Mouse (Mus musculus) natural killer cell, adult 2 months (primary cell): ENCODE data around the gene Lgi4.

ENCODE experiments used
- DNase-seq, 2 experiments: peaks; one replicate each; pipeline ENCODE4 v3.0.0; 2022; ENCODE audit warnings: low spot score in 2 of 2

Lgi4 gene

DNA sequence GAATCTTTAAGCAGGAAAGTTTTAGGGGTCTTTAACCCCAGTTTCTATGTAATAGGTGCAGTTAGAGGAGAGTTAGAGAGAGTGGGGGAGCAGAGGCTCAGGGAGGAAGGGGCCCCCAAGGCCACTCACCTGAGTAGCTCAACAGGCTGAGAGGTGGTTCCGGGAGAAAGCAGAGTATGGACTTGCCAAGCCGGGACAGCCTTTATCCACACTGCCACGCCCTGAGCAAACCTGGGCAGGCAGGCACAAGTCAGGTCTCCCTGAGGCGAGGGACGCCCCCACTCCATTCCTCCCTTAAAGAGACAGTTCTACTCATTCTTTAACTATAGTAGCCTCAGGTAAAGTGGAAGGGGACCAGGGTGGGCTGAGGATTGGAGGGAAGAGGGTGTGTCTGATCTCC is 17.4 kb downstream of the Lgi4 start, which contains the start of gene Fxyd3:
Gene Fxyd3 (minus strand): TSS at position 213 of the 400 bp plus-strand sequence.
- DNase-seq, result no peak

DNA sequence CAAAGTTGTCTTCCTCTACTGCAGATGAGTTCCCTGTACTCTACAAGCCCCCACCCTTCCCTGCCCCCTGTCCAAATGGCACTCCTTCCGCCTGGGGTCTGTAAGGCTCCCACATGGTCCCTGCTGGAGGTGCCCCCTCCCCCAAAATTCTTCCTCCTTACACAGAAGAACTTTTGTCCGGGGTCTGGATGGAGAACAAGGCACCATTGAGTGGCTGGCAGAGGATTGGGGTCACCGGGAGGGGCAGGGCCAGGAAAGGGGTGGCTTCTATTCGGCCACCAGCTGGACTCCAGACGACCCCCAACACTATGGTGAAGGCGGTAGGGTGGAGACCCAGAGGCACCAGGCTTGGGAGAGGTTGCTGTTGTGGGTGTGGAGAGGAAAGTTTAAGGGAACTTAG is 18.3 kb downstream of the Lgi4 start:
- no peak for DNase-seq

DNA sequence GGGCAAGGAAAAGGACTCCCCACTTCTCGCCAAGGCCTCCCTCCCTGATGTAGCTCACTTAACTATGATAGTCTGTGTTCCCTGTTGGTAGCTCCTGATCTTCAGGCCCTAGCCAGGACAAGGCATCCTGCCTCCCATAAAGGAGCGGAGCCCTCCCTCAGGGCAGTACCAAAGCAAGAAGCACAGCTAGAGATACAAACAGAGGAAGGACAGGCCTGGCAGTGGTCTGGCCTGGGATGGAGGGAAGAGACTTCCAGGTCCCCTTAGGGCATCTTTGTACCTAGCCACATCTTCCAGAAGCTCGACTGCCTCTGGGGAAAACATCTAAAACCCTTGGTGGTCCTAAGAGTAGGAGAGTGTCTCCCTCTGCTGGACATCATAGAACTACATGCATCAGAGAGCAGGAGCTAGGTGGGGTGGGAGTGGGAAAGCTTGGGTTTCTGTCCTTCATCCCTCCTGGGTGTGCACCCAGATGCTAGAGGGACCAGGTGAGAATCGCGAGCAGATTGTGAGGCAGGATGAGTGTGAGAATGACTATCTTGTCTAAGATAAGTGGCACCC is 18.8 kb downstream of the Lgi4 start:
- DNase-seq, result peak; percentile 32 to 36

DNA sequence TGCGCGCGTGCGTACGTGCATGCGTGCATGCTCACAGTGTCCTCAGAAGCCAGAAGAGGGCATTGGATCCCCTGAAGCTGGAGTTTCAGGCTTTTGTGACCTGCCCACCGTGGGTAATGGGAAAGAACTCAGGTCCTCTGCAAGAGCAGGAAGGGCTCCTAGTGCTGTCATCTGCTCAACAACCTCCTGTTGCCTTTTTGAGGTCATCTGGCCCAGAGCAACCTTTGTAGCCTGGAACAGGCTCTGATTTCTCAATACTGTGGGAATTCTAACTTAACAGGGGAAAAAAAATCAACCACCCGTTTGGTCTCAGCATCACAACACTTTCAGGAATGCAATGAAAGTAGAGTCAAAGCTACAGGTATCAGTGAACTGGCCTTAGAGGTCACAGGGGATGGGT is 20.5 kb downstream of the Lgi4 start:
- no peak for DNase-seq

DNA sequence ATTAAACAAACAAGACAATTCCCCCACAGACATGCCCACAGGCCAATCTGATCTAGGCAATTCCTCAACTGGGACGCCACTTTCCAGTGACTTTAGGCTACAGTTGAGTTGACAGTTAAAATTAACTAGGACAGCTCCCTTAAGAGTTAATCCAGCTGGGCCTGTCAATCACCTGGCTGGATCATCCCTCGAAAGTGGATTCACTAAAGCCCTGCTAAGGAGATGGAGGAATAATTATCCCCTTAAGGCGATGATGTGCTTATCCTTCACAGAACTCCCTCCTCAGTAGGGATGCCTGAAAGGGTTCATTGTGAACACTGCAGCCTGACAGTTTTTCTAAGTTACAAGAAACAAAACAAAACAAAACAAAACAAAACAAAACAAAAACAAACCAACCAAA is 21.5 kb downstream of the Lgi4 start:
- DNase-seq, result no peak

DNA sequence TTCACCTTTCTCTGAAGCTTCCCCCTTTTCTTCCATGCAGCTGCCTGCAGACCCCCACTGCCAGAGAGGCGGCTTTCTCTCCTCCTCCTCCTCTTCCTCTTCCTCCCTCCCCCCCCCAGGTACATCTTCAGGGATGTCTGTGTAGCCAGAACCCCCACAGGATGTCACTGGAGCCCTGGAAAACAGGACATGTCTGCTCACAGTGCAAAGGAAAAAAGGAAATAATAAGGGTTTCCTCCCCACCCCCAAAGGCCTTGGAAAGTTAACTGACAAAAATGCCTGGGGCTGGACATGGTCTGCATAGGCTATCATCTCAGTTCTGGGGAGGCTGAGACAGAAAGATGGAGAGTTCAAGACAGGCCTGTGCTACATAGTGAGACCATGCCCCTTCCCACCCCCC is 22.0 kb downstream of the Lgi4 start:
- no peak for DNase-seq

DNA sequence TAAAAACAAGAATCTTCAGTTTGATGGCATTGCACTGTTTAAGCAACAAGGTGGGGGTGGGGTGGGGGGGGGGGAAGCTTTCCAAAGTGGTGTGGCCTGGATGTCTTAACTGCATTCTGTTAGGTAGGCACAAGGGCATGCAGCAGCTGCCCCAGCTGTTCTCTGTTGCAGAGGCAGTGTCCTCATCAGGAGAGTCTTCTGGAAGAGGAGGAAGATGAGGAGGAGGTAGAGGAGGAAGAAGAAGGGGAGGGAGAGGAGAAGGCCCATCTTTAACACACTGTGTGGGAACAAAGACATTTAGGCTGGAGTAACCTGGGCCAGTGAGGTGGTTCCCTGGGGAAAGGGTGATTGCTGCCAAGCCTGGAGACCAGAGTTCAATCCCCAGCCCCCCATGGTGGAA is 23.0 kb downstream of the Lgi4 start:
- no peak for DNase-seq

DNA sequence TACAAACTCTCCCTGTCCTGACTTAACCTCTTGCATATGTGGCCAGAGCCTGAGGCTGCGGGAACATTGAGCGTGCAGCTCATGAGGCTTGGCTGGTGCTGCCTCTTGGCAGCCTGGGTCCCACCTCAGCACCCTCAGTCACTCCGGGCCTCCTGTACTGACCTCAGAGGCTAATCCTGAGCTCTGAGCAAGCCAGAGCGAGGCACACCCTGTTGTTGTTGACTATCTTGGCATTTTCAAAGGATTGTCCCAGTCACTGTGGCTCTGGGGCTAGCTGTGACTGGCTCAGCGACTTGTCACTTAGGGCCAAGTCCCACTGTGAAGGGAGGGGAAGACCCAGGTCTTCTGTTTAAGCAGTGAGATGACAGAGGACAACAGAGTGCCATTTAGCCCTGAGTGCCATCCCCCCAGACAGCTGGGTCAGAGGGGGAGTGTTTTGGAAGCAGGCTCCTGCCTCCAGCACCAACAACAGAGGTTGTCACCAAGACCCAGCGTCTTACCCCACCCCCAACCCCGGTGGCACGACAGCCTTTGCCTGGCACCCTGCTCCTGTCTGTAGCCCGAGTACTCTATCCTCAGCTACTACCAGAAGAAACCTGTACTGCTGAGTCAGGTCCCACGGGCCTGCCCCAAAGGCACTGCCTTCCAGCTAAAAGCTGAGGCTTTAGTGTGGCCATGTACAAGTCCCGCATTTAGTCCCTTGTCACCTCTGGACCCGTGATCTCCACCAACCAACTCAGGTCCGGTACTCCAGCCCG is 23.9 kb downstream of the Lgi4 start:
- DNase-seq, result no peak

DNA sequence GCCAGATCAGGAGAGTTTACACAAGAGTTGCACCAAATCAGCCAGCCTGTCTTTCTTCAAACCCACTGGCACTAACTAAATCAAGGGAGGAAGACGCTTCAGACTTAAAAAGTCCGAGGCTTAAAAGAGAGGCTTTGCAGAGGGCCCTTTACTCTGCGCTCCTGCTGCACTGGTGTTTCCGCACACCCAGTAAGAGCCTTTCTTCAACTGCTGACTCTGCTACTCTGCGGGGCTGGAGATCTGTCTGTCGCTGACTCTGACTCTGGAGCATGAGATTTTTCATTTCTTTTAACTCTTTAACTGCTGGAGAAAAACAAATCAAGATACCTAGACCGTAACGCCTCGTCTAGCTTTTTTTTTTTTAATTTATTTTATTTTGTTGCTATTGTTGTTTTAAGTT is 25.0 kb downstream of the Lgi4 start:
- DNase-seq, result no peak

DNA sequence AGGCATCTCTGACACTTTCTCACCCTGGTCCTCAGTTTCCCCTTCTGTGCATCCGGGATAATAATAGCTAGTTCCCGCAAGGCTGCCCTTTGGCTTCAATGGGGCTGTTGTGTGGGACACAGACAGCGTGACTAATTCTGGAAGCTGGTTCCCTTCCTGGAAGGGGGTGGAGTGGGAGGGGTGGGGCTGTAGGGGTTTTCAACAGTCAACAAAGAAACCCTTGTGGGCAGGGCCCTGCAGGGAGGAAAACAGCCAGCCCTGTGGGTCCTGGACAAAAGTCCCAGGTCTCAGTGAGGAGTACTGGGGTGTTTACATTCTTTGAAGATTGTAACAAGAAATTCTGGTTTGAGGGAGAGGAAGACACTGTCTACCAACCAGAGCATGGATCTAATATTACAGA is 26.0 kb downstream of the Lgi4 start:
- DNase-seq, result no peak

DNA sequence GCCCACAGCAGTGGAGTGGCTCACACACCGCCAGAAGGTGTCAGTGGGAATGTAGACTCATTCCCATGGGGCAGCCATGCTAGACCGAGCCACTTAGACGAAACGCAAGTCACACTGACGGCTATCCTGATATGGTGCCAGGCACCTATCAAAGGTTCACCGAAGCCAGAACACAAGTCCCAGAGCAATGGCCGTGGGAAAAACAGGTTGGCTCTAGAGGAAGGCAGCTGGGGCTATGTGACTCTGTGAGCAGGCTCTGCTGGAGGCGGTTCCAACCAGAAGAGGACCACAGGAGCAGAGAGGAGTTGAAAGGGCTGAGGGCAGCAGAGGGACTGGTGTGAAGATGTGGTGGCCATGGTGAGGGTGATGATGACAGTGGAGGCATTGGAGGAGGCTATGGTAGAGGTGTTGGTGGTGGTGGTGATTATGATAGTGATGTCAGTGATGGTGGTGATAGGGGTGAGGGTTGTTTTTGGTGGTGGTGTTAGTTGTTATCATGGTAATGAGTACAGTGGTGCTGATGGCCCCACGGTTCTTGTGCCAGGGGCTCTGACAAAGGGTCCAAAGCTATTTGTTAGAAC is 27.1 kb downstream of the Lgi4 start:
- peak; percentile 67 to 86 for DNase-seq

DNA sequence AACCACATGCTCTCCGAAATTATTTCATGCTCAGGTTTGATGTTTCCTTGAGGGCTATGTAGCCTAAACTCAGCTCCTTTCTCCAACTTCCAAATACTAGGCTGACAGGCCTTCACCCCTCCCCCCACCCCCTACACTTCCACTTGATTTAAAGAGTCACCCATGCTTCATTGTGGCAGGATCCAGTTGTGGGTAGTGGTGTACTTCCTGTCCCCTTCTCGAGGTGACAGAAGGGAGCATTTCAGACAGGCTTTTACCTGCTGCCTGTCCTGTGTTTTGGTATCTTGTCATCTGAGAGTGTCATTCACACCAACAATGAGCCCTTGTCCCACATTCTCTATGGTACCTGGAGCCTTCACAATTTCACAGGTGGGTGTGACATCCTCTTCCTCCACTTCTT is 28.1 kb downstream of the Lgi4 start:
- DNase-seq, result peak in 1 of 2 experiments; percentile 44

DNA sequence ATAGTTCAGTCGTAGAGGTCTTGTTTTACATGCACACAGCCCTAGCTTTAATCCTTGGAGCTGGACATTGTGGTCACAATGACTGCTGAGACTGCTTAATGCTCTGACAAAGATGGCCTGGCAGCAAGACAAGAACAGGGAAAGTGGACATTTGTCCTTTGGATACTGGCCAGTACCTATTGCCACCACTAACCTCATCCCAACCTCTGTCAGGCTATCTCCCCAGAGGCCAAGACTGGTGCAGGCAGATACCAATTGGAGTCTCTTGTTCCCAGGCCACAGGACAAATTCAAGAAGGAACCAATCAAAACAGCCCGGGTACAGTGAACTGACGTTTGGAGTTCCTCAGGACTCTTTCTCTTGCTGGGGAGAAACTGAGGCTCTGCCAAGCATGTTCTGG is 29.1 kb downstream of the Lgi4 start:
- DNase-seq, result no peak

DNA sequence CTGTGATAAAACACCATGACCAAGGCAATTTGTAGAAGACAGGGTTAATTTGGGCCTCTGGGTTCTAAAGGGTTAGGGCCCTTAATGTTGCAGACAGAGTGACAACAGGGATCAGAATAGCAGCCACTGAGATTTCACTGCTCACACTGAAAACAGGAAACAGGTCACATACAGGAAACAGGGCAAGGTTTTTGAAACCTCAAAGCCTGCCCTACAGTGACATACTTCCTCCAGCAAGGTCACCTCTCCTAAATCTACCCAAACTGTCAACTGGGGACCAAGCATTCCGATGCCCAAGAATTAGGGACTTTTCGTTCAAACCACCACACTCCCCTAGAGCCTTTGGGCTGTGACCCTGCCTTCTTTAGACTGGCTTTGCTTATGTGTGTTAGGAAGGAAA is 30.6 kb downstream of the Lgi4 start:
- DNase-seq, result peak; percentile 72 to 75

DNA sequence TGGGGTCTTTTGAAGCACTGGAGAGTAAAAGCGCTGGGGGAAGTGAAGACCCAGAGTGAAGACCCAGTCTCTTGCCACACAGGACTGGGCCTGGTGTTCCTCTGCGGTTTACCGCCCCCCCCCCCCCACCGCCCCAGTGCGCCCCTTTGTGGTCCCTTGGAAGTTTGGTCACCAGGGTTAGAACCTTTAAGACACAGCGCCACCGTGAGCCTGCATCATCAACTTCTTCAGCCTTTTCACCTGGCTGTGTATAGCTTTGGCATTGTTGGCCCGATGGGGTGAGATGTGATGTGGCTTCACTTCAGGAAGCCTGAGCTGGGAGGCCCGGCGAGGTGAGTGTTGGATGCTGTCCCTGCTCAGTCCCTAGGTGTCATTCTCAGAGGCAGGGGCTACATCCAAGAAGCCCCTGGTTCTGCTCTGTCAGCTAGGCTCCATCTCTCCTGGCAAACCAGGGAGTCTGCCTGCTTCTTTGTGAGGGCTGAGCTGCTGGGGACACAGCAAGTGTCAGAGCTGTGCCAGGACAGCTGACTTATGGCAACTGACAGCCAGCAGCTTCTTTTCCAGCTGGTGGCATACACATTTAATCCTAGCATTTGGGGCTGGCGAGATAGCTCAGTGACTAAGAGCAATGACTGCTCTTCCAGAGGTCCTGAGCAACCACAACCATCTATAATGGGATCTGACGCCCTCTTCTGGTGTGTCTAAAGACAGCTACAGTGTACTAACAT is 35.8 kb downstream of the Lgi4 start:
- peak in 1 of 2 experiments; percentile 34 for DNase-seq

DNA sequence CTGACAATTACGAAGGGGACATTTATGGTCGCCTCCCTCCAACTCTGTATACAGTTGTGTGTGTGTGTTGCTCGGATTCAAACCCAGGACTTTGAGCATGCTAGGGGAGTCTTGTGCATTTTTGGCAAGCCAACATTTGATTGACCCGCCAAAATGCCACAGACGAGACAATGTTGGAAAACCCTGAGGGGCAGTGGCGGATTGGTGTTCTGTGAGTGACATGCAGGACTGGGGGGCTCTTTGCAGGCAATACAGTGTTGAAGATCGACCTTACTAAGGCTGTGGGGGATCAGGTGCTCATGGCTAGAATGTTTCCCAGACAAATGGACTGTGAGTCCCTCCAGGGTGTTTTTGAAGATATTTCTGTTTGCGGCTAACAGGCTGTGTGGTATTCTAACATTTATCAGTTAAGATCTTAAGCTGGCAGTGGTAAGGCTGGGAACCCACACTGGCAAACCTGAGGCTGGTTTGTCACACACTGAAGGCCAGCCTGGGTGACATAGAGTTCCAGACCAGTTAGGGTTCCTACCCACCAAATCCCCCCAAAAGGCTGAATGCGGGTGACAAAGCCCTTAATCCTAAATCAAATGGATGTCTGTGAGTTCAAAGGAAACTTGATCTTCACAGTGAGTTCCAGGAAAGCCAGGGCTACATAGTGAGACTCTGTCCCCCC is 37.9 kb downstream of the Lgi4 start:
- DNase-seq, result peak in 1 of 2 experiments; percentile 44

DNA sequence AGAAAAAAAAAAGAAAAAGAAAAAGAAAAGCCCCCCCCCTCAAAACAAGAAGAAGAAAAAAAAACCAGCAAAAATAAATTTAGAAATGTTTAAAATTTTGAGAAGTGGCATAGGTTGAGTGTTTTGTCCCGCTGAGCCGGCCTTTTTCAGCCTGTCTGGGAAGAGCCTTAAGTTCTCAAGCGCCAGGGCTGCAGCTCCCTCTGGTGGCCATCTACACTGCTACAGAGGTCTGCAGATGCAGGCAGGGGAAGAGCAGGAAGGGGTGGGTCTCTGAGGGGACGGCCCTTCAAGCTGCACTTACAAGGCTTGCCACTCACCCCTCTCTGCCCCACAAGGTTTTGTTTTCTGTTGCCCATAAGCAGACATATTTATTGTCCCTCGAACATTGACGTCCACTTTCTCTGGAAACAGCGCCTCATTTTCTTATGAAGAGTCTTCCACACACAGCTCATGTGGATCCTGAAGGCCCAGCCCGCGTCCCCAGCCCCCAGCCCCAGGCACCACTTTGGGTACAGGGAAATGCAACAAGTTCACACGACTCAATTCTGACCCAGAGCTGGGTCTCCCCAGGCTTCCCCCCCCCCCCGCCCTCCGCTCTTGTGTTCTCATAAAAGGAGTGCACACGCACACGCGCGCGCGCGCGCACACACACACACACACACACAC is 38.6 kb downstream of the Lgi4 start:
- DNase-seq, result peak; percentile 79 to 89

DNA sequence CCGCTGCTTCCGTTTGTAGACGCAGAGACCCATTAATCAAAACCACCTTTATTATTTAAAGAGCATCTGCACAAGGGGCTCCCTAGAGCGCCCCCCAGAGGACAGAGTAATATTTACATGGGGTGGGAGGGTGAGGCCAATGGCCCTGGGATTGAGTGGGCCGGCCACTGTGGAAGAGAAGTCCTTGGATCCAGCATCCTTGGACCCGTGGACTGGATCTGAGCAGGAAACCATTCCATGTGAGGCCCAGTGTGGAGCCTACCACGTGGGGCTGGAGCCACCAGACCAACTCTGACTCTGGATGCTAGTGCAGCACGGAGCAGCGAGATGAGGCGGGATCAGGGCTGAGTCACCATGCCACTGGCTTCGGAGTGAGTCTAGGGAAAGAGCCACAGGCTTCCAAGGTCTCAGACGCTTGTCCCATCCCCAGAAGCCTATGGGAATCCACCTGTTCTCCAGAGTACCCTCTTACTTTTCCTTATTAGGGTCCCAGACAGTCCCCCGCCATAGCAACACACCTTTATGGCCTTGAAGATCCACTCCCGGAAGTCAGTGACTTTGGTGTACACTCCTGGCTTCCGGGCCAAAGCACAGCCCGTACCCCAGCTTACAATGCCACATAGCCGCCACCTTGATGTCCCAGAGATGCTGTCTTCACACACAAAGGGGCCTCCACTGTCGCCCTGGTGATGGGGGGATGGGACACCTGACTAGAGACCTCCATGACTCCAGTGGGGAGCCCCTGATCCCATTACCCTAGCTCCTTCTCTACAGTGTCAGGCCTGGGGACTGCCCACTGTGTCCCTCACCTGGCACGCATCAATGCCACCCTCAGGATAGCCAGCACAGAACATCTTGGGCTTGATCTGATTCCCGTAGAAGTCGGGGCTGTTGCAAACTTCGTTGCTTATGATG is 39.8 kb downstream of the Lgi4 start:
- peak in 1 of 2 experiments; percentile 35 for DNase-seq

DNA sequence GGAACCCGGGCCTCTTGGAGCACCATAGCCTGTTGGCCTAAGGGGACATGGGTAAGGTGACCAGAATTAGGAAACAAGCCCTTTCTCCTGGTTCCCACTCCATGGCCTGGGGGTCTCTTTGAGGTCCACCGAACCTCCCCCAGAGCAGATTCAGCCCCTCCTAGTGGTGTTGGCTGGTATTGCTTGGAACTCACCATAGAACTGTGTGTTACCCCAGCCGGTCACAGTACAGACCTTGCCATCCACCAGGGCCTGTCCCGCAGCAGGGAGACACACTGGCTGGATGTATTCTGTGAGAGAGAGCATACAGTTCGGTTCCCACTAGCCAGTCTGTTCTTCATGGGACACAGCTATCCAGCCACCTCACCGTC is 40.5 kb downstream of the Lgi4 start:
- DNase-seq, result no peak

DNA sequence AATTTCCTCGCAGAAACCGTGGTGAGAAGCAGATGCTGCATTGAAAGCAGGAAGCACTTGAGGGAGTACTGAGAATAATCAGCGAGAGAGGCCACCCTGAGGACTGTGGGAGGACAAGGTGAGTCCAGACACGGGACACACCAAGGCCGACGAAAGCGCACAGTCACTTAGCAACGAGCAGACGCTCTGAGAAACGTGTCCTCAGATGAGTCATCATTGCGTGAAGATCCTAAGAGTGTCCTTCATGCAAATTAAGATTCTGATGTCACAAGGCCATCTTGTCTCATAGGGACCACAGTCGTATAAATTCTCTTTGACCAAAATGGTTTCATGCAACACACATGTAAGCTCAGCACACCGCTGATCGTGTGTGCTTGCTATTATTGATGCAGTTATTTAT is 41.6 kb downstream of the Lgi4 start:
- no peak for DNase-seq
